Mouse (Mus musculus) liver, embryonic 14.5 days (tissue): ENCODE measurements around the gene Dnmt3a.

Experiments used
- CTCF ChIP-seq: IDR thresholded peaks from 2 replicates; pipeline ENCODE4 v1.5.1; 2016; ENCODE audit warnings: antibody characterized with exemption, low read depth, control low read depth
- EP300 ChIP-seq: IDR thresholded peaks from 2 replicates; pipeline ENCODE4 v1.6.1; 2016; ENCODE audit warnings: antibody characterized with exemption, low read depth

DNA sequence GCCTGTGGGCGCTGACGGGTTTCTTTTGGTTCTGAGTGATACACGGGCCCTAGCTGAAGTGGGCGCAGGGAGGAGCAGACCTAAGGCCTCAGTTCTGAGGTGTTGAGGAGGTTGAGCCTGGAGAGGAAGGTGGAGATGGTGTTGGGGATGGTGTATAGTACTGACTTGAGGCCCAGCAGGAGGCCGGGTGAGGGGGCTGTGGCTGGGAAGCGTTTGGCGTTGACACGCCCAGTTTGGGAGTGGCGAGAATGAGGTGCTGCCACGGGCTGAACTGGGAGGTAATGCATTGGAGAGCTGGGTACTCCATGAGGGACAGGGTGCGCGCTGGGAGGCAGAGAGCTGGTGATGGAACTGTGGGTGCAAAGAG is 19.9 kb downstream of the Dnmt3a start:
- TF ChIP-seq EP300 (no peak), CTCF (no peak)
